ENCODE assay signal across 18 mouse cellular contexts in the genomic region with DNA sequence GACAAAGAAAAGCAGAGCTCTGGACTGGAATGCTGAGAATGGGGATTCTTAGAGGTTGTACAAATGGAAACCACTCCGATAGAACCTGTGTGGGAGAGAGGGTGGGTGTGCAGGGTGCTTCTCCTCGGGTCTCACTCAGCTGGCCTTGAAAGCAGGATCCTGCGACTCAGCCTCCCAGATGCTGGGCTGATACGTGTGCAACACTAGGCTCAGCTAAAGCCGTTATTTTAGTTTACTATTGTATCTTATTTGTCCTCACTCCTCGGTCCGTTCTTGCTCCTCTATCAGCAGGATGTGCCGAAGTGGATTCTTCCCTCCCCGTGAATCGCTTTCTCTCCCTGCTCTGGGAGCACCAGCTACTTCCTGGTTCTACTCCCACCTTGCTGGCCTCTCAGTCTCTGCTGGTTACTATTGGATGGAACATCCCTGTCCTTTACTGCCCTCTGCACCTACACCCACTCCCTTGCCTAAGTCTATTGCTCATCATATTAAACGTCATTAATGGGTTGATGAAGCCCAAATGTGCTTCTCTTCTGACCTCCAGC.
"Had no signal": no experiment of that assay in that cellular context is flagged by ENCODE, and none has a peak within 500 bp of the region (broad histone marks: within the 10 kb centered on the region; RNA-seq: fewer than 3 reads in every experiment).

No protein-coding gene starts in this region.

- DNase-seq: kidney, adult 8-10 months; kidney, postnatal 25 days; layer of hippocampus, adult 9-11 months; layer of hippocampus, postnatal 36 days; left cerebral cortex, postnatal 4 days; lung, embryonic 14.5 days; lung, postnatal 10 days; lung, postnatal 4 days; right cerebral cortex, adult 18-20 months; right cerebral cortex, postnatal 25 days; thymus, adult 2 months; thymus, postnatal 25 days had no signal

- H3K4me3 ChIP-seq: limb, embryonic 13.5 days; liver, embryonic 15.5 days; midbrain, embryonic 12.5 days; myocyte; neural tube, embryonic 15.5 days had no signal

- H3K27ac ChIP-seq: limb, embryonic 13.5 days; liver, embryonic 15.5 days; midbrain, embryonic 12.5 days; neural tube, embryonic 15.5 days had no signal

- H3K9me3 ChIP-seq: limb, embryonic 13.5 days; liver, embryonic 15.5 days; midbrain, embryonic 12.5 days; neural tube, embryonic 15.5 days had no signal

- H3K4me2 ChIP-seq: limb, embryonic 13.5 days; liver, embryonic 11.5 days; liver, embryonic 15.5 days; lung, embryonic 14.5 days; midbrain, embryonic 12.5 days; neural tube, embryonic 15.5 days had no signal

- H3K9ac ChIP-seq: limb, embryonic 13.5 days; liver, embryonic 15.5 days; lung, embryonic 14.5 days; midbrain, embryonic 12.5 days; neural tube, embryonic 15.5 days had no signal

- H3K27me3 ChIP-seq: limb, embryonic 13.5 days; liver, embryonic 15.5 days; midbrain, embryonic 12.5 days; neural tube, embryonic 15.5 days had no signal

- H3K36me3 ChIP-seq: limb, embryonic 13.5 days; liver, embryonic 15.5 days; midbrain, embryonic 12.5 days; neural tube, embryonic 15.5 days had no signal
